Mouse (Mus musculus): ENCODE results near the gene Il31ra. TPM values are rescaled to one million over a fixed set of nuclear protein-coding genes. Genes with fewer than 3 reads are reported as not detected.

Gene Il31ra
- polyA plus RNA-seq, 1 experiment from 2014 or later: 0.55 TPM

GRCm38 (mm10) chr13:112553304-112553703 lies 40.9 kb downstream of the Il31ra start:
- H3K4me3 ChIP-seq: no peak overlapping the region
- no peaks in the 10 kb centered on the region for H3K36me3 ChIP-seq
- no peak for ATAC-seq (ENCODE audit: low FRiP score)
- H3K27me3 ChIP-seq: no peaks in the 10 kb centered on the region
- H3K9ac ChIP-seq: no peak overlapping the region
- H3K9me3 ChIP-seq: no peaks in the 10 kb centered on the region
- no peak overlapping the region for H3K27ac ChIP-seq
- no peaks in the 10 kb centered on the region for H3K4me1 ChIP-seq (replicated peaks)
- WGBS: 94% methylated on average over 5 of the region's 5 CpGs
- no peak overlapping the region for H3K4me2 ChIP-seq

GRCm38 (mm10) chr13:112551641-112552548 lies 42.3 kb downstream of the Il31ra start:
- 88% methylated on average over 7 of the region's 7 CpGs for WGBS
- H3K4me1 ChIP-seq (replicated peaks): no peaks in the 10 kb centered on the region
- no peak overlapping the region for H3K4me3 ChIP-seq
- H3K9ac ChIP-seq: no peak overlapping the region
- no peaks in the 10 kb centered on the region for H3K36me3 ChIP-seq
- H3K4me2 ChIP-seq: no peak overlapping the region
- no peaks in the 10 kb centered on the region for H3K27me3 ChIP-seq
- H3K9me3 ChIP-seq: no peaks in the 10 kb centered on the region
- no peak for ATAC-seq (ENCODE audit: low FRiP score)
- H3K27ac ChIP-seq: no peak overlapping the region

DNA sequence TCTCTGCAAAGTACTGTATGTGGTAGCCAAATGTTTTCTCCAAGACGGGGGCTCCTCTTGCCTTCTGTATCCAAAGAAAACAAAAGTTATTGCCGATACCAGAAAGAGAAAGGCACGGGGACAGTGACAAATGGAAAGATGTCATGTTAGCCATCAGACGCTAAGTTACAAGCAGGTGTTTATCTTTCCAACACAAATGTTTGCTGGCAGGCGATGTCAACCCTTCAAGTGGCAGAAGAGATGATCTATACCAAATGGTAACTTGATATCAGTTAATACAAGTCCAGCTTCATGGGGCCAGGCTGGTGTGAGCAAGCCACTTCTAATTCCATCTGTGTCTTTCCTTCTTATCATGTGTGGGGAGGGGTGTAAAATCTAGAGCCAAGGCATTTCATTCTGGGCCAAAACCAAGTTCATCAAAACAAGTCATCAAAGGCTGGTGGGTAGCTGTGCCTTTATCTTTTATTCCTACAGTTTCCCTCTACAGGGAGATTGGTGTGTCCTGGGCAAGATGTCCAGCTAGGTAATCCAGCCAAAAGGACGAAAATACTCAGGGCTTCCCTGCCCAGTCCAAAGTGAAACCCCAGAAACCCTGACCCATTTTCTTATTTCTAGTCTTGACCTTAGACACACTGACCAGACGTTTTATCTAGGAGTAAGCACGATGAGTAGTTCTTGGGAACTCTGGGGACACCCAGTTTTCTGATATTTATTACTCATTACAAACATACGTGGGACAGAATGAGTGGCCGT lies 52.8 kb downstream of the Il31ra start:
- H3K27me3 ChIP-seq: no peaks in the 10 kb centered on the region
- no peaks in the 10 kb centered on the region for H3K36me3 ChIP-seq
- H3K27ac ChIP-seq: no peak overlapping the region
- H3K4me1 ChIP-seq (replicated peaks): no peaks in the 10 kb centered on the region
- 86% methylated on average over 10 of the region's 10 CpGs for WGBS
- H3K9ac ChIP-seq: no peak overlapping the region
- no peak overlapping the region for H3K4me3 ChIP-seq
- no peak overlapping the region for H3K4me2 ChIP-seq
- no peak for ATAC-seq (ENCODE audit: low FRiP score)
- H3K9me3 ChIP-seq: no peaks in the 10 kb centered on the region

DNA sequence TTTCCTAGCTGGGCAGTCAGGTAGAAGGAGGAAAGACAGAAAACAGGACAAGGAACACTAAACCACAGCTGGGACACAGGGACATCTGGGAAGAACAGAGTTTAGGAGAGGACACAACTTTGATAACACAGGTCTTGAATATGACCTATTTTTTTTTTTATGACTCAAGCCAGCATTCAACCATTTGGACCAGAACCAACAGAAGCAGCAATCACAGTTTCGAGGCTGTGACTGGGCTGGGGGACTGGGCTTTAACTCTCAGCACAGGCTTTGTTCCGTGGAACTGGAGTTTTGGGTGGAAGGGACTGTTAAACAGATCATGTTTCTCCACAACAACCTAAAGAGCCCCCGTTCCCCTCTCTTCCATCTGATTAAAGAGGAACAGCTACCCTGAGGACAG lies 53.5 kb downstream of the Il31ra start:
- WGBS: 73% methylated on average over 3 of the region's 3 CpGs
- Histone ChIP-seq H3K27ac (no peak overlapping the region), H3K4me2 (no peak overlapping the region), H3K36me3 (no peaks in the 10 kb centered on the region), H3K9ac (no peak overlapping the region), H3K4me1 (replicated peaks) (no peaks in the 10 kb centered on the region), H3K9me3 (no peaks in the 10 kb centered on the region), H3K4me3 (no peak overlapping the region), H3K27me3 (no peaks in the 10 kb centered on the region)
- ATAC-seq (ENCODE audit: low FRiP score): no peak

GRCm38 (mm10) chr13:112537065-112537464 lies 57.1 kb downstream of the Il31ra start:
- 95% methylated on average over 7 of the region's 7 CpGs for WGBS
- Histone ChIP-seq H3K9ac (no peak overlapping the region), H3K27me3 (no peaks in the 10 kb centered on the region), H3K4me2 (no peak overlapping the region), H3K27ac (no peak overlapping the region), H3K4me1 (replicated peaks) (peaks cover 4% of the 10 kb centered on the region; the same call in 1 of the 2 replicates), H3K4me3 (no peak overlapping the region), H3K9me3 (no peaks in the 10 kb centered on the region), H3K36me3 (no peaks in the 10 kb centered on the region)
- no peak for ATAC-seq (ENCODE audit: low FRiP score)

DNA sequence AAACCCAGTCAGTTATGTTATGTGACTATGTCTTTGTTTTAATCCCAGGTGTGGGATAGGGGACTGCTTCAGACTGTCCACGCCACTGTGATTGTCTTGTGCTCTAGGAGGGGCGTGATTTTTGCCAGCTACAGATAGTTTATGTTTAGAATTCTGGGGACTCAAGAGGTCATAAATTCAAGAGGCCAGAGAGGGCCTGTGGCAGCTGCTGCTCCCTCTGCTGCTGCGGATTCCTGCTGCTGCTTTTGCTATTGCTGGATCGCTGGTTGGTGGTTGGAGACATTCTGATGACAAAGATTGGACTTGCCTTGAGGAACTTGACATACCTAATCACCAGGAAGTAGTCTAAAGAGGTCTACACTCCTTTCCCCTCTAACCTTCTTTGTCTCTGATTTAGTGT lies 57.5 kb downstream of the Il31ra start:
- no peaks in the 10 kb centered on the region for H3K9me3 ChIP-seq
- no peaks in the 10 kb centered on the region for H3K36me3 ChIP-seq
- H3K9ac ChIP-seq: no peak overlapping the region
- 76% methylated on average over 4 of the region's 4 CpGs for WGBS
- no peak overlapping the region for H3K27ac ChIP-seq
- no peak overlapping the region for H3K4me2 ChIP-seq
- H3K27me3 ChIP-seq: no peaks in the 10 kb centered on the region
- H3K4me1 ChIP-seq (replicated peaks): peaks cover 4% of the 10 kb centered on the region; the same call in 1 of the 2 replicates
- H3K4me3 ChIP-seq: no peak overlapping the region
- ATAC-seq (ENCODE audit: low FRiP score): no peak

DNA sequence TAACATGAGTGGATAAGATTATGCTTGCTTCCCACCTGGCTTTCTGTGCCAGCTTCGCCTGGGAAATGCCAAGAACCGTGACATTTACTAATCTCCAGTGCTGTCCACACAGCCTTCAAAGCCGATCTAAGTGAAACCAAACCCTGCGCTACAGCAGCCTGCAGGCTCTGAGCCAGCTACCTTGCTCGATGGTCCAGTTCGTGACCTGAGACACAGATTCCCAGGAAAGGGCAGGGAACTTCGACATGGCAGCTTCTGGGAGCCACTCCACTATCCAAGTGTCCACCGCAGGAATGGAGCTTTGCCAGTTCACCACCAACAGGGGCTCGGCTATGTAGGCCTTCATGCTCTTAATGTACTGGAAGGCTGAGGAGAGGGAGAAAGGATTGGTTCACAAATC lies 60.6 kb downstream of the Il31ra start:
- H3K4me3 ChIP-seq: no peak overlapping the region
- H3K27me3 ChIP-seq: no peaks in the 10 kb centered on the region
- peaks cover 4% of the 10 kb centered on the region; the same call in 1 of the 2 replicates for H3K4me1 ChIP-seq (replicated peaks)
- no peaks in the 10 kb centered on the region for H3K9me3 ChIP-seq
- H3K36me3 ChIP-seq: no peaks in the 10 kb centered on the region
- H3K4me2 ChIP-seq: no peak overlapping the region
- no peak overlapping the region for H3K9ac ChIP-seq
- no peak for ATAC-seq (ENCODE audit: low FRiP score)
- H3K27ac ChIP-seq: no peak overlapping the region
- WGBS: 82% methylated on average over 9 of the region's 9 CpGs

DNA sequence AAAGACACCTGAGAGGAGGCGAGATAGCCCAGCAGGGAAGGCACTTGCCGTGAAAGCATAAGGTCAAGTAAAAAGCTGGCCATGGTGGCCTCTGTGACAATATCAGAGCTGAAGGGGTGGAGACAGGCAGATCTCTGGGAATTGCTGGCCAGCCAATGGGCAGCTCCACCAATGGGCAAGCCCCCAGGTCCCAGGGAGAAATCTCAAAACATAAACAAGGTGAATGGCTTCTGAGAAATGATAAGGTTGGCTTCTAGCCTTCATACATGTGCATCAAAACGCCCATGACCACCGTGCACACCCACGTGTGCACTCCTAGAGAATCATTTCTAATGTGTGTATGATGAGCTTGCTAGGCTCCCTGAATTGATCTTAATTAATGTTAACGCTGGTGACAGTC lies 61.9 kb downstream of the Il31ra start:
- WGBS: 90% methylated on average over 6 of the region's 6 CpGs
- H3K9ac ChIP-seq: no peak overlapping the region
- H3K4me1 ChIP-seq (replicated peaks): peaks cover 4% of the 10 kb centered on the region; the same call in 1 of the 2 replicates
- ATAC-seq (ENCODE audit: low FRiP score): no peak
- H3K9me3 ChIP-seq: no peaks in the 10 kb centered on the region
- no peak overlapping the region for H3K27ac ChIP-seq
- no peak overlapping the region for H3K4me2 ChIP-seq
- H3K27me3 ChIP-seq: no peaks in the 10 kb centered on the region
- H3K4me3 ChIP-seq: no peak overlapping the region
- no peaks in the 10 kb centered on the region for H3K36me3 ChIP-seq

DNA sequence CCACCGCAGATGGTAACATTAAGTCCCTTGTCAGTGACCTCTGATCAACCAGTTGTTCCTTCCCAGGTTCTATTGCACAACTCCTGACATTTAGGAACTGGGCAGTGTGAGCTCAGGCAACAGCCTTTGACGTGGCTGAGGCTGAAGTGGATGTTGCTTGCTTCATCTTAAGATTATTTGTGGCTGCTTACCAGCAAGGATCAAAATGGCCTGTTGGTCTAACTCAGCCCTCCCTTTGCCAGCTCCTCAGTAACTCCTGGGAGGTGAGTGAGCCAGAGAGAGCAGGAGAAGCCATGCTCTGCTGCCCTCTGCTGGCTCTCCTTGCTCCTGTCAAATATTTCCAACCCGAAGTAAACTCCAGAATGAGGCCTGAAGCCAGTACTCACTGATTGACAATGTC lies 64.3 kb downstream of the Il31ra start:
- ATAC-seq (ENCODE audit: low FRiP score): peak; percentile 24; the same call in 1 of the 2 replicates
- WGBS: 37% methylated on average over 3 of the region's 3 CpGs
- Histone ChIP-seq H3K9me3 (no peaks in the 10 kb centered on the region), H3K9ac (no peak overlapping the region), H3K4me3 (no peak overlapping the region), H3K4me2 (no peak overlapping the region), H3K27me3 (no peaks in the 10 kb centered on the region), H3K36me3 (no peaks in the 10 kb centered on the region), H3K4me1 (replicated peaks) (peaks cover 4% of the 10 kb centered on the region; the same call in 1 of the 2 replicates), H3K27ac (no peak overlapping the region)

- WGBS: 45% methylated on average over 1 of the region's 1 CpGs
- H3K27ac ChIP-seq: no peak overlapping the region
- ATAC-seq (ENCODE audit: low FRiP score): no peak
- no peaks in the 10 kb centered on the region for H3K4me1 ChIP-seq (replicated peaks)
- no peaks in the 10 kb centered on the region for H3K36me3 ChIP-seq
- no peaks in the 10 kb centered on the region for H3K27me3 ChIP-seq
- no peaks in the 10 kb centered on the region for H3K9me3 ChIP-seq
- H3K4me3 ChIP-seq: no peak overlapping the region
- no peak overlapping the region for H3K4me2 ChIP-seq
- H3K9ac ChIP-seq: no peak overlapping the region
Measured at GRCm38 (mm10) chr13:112527186-112527585, 67.0 kb downstream of the Il31ra start.

- Histone ChIP-seq H3K4me2 (no peak overlapping the region), H3K9me3 (peaks cover under 1% of the 10 kb centered on the region; the same call in 1 of the 2 replicates), H3K27me3 (no peaks in the 10 kb centered on the region), H3K9ac (no peak overlapping the region), H3K4me3 (no peak overlapping the region), H3K27ac (no peak overlapping the region), H3K36me3 (no peaks in the 10 kb centered on the region), H3K4me1 (replicated peaks) (no peaks in the 10 kb centered on the region)
- no peak for ATAC-seq (ENCODE audit: low FRiP score)
- 94% methylated on average over 10 of the region's 10 CpGs for WGBS
Measured at GRCm38 (mm10) chr13:112523346-112523970, 70.7 kb downstream of the Il31ra start.

GRCm38 (mm10) chr13:112522896-112523295 lies 71.3 kb downstream of the Il31ra start:
- ATAC-seq (ENCODE audit: low FRiP score): no peak

More at GRCm38 (mm10) chr13:112522896-112523295, 71.3 kb downstream of the Il31ra start:
- Histone ChIP-seq H3K4me2 (no peak overlapping the region), H3K9me3 (peaks cover 6% of the 10 kb centered on the region), H3K27me3 (no peaks in the 10 kb centered on the region), H3K36me3 (no peaks in the 10 kb centered on the region), H3K4me3 (no peak overlapping the region), H3K4me1 (replicated peaks) (no peaks in the 10 kb centered on the region), H3K27ac (no peak overlapping the region), H3K9ac (no peak overlapping the region)
- WGBS: 82% methylated on average over 3 of the region's 3 CpGs
